ENCODE assay signal across 10 mouse cellular contexts in the genomic region with DNA sequence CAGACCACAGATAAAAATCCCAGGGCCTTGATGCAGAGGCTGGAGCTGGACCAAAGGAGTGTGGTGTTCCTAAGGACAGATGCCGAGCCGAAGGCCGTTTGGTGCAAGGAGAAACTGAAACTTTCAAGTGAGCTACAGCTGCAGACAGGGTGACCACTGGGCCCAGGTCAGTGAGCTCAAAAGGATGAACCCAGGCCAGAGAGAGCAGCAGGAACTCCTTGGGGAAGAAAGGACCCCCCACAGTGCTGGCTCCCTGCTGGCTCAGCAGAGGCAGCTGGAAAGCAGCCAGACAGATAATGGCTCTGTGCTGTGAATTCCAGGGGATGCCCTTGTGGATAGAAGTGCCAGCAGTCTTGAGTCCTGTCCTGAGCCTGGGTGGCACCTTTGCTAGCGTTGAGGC. TPM values are rescaled to one million over a fixed set of nuclear protein-coding genes. Genes with fewer than 3 reads are reported as not detected.
A peak's percentile ranks its signal among the peaks of the same experiment; 100 is the strongest.
DNase-seq lines count a peak whose midpoint lies in the region; ATAC-seq and TF ChIP-seq lines count a peak whose summit lies in the region.
"Had no signal": no experiment of that assay in that cellular context is flagged by ENCODE, and none has a peak within 500 bp of the region (broad histone marks: within the 10 kb centered on the region; RNA-seq: fewer than 3 reads in every experiment).

No protein-coding gene starts in this region.

- 28% methylated on average over 4 of the region's 4 CpGs for WGBS in heart, embryonic 10.5 days
- 38% methylated on average over 4 of the region's 4 CpGs for WGBS in lung, postnatal 0 days
- 60% methylated on average over 4 of the region's 4 CpGs for WGBS in forebrain, embryonic 15.5 days
- WGBS in forebrain, embryonic 16.5 days, result 66% methylated on average over 4 of the region's 4 CpGs

- peak; percentile 96 for DNase-seq in heart, adult 11 months
- DNase-seq in heart, embryonic 10.5 days (ENCODE audit: low spot score), result no peak
- peak; percentile 60 for DNase-seq in Muller cell, postnatal 12 days (ENCODE audit: inconsistent ontology term)
- DNase-seq in heart, postnatal 14 days, result peak; percentile 13 to 22
- DNase-seq in lung, postnatal 0 days (ENCODE audit: low spot score), result peak; percentile 32
- DNase-seq in frontal cortex, postnatal 25 days (ENCODE audit: low spot score in 2 of 2), result no peak

- ATAC-seq in lung, postnatal 0 days, result no peak
- ATAC-seq in forebrain, embryonic 15.5 days (replicated peaks), result no peak
- no peak for ATAC-seq in forebrain, embryonic 16.5 days

- H3K36me3 ChIP-seq in heart, embryonic 10.5 days, result no peaks in the 10 kb centered on the region
- H3K36me3 ChIP-seq in lung, postnatal 0 days (ENCODE audit: insufficient read depth, low read length), result no peaks in the 10 kb centered on the region
- H3K36me3 ChIP-seq in forebrain, embryonic 15.5 days, result no peaks in the 10 kb centered on the region
- no peaks in the 10 kb centered on the region for H3K36me3 ChIP-seq in forebrain, embryonic 16.5 days (ENCODE audit: control insufficient read depth, insufficient read depth)
- H3K36me3 ChIP-seq: hindbrain, embryonic 12.5 days had no signal

- peaks cover 45% of the 10 kb centered on the region for H3K4me1 ChIP-seq in heart, embryonic 10.5 days
- peaks cover 14% of the 10 kb centered on the region for H3K4me1 ChIP-seq in lung, postnatal 0 days (ENCODE audit: insufficient read depth, low read depth, low read length)
- H3K4me1 ChIP-seq in forebrain, embryonic 15.5 days, result peaks cover 22% of the 10 kb centered on the region
- H3K4me1 ChIP-seq in forebrain, embryonic 16.5 days (replicated peaks; ENCODE audit: control insufficient read depth, insufficient read depth, low read length), result peaks cover 22% of the 10 kb centered on the region

- TF ChIP-seq EP300 in lung, postnatal 0 days (IDR thresholded peaks at IDR 0.05), result no peak

- H3K9ac ChIP-seq in lung, postnatal 0 days (replicated peaks; ENCODE audit: low read depth), result no peak overlapping the region
- no peak overlapping the region for H3K9ac ChIP-seq in forebrain, embryonic 15.5 days (replicated peaks)
- no peak overlapping the region for H3K9ac ChIP-seq in forebrain, embryonic 16.5 days (replicated peaks; ENCODE audit: low read depth, low read length)
- H3K9ac ChIP-seq: hindbrain, embryonic 12.5 days; liver, embryonic 14.5 days had no signal

- H3K27ac ChIP-seq in heart, embryonic 10.5 days, result no peak overlapping the region
- no peak overlapping the region for H3K27ac ChIP-seq in lung, postnatal 0 days (ENCODE audit: low read length)
- H3K27ac ChIP-seq in forebrain, embryonic 15.5 days (replicated peaks), result no peak overlapping the region
- H3K27ac ChIP-seq in forebrain, embryonic 16.5 days (ENCODE audit: low read length), result no peak overlapping the region
- H3K27ac ChIP-seq: hindbrain, embryonic 12.5 days; liver, embryonic 14.5 days had no signal

- no peaks in the 10 kb centered on the region for H3K9me3 ChIP-seq in heart, embryonic 10.5 days
- H3K9me3 ChIP-seq in lung, postnatal 0 days (ENCODE audit: low read length), result no peaks in the 10 kb centered on the region
- H3K9me3 ChIP-seq in forebrain, embryonic 15.5 days, result no peaks in the 10 kb centered on the region
- H3K9me3 ChIP-seq in forebrain, embryonic 16.5 days (ENCODE audit: control insufficient read depth, low read length), result no peaks in the 10 kb centered on the region
- H3K9me3 ChIP-seq: hindbrain, embryonic 12.5 days had no signal

- H3K27me3 ChIP-seq in heart, embryonic 10.5 days (ENCODE audit: insufficient read depth, poor library complexity, severe bottlenecking), result peaks cover 46% of the 10 kb centered on the region
- no peaks in the 10 kb centered on the region for H3K27me3 ChIP-seq in lung, postnatal 0 days (replicated peaks; ENCODE audit: insufficient read depth, low read length)
- H3K27me3 ChIP-seq in forebrain, embryonic 15.5 days, result peaks cover 33% of the 10 kb centered on the region
- peaks cover 13% of the 10 kb centered on the region for H3K27me3 ChIP-seq in forebrain, embryonic 16.5 days (replicated peaks; ENCODE audit: control insufficient read depth, insufficient read depth, low read length)

- intact Hi-C loops in heart, postnatal 14 days (cut with DNase I), result loop anchor here (5.0 kb wide), 1 partner anchor 88 kb away; no protein-coding TSS in a partner anchor

- no peak overlapping the region for H3K4me2 ChIP-seq in lung, postnatal 0 days (replicated peaks; ENCODE audit: low read depth, low read length)
- H3K4me2 ChIP-seq in forebrain, embryonic 15.5 days (replicated peaks), result no peak overlapping the region
- H3K4me2 ChIP-seq in forebrain, embryonic 16.5 days (ENCODE audit: low read length), result no peak overlapping the region
- H3K4me2 ChIP-seq: hindbrain, embryonic 12.5 days had no signal

- H3K4me3 ChIP-seq in heart, embryonic 10.5 days, result no peak overlapping the region
- H3K4me3 ChIP-seq in lung, postnatal 0 days (ENCODE audit: low read depth, low read length), result no peak overlapping the region
- no peak overlapping the region for H3K4me3 ChIP-seq in forebrain, embryonic 15.5 days
- no peak overlapping the region for H3K4me3 ChIP-seq in forebrain, embryonic 16.5 days (replicated peaks; ENCODE audit: low read length)
- H3K4me3 ChIP-seq: hindbrain, embryonic 12.5 days had no signal

- no peak for TF ChIP-seq CTCF in lung, postnatal 0 days (IDR thresholded peaks at IDR 0.05)

RNA-seq across cellular contexts. Expression of a gene that starts 3.7 kb away (rescaled TPM):
- 0.76 and 3.7 TPM in 2 replicates for polyA plus RNA-seq in heart, embryonic 10.5 days (2016; fragmentation: Nextera tagmentation; extraction: Ambion mirVana)
- total RNA-seq in heart, postnatal 14 days (2021), result under 1 TPM; 0.38 to 0.56 TPM
- polyA plus RNA-seq in lung, postnatal 0 days (2015; fragmentation: Nextera tagmentation; extraction: Ambion mirVana), result 14.9 and 15.6 TPM in 2 replicates
- 1.3 TPM in 2 replicates for polyA plus RNA-seq in forebrain, embryonic 15.5 days (2015; fragmentation: Nextera tagmentation; extraction: Ambion mirVana)
- 1.1 and 1.3 TPM in 2 replicates for polyA plus RNA-seq in forebrain, embryonic 16.5 days (2015; fragmentation: Nextera tagmentation; extraction: Ambion mirVana)

Comparison
In these comparisons a context has a peak if more than half of its experiments do, and no peak if none do; other contexts are left out.
1. DNase-seq: peak in heart, adult 11 months (single experiment), Muller cell, postnatal 12 days (single experiment), heart, postnatal 14 days (2 of 2) and lung, postnatal 0 days (single experiment); none in heart, embryonic 10.5 days (single experiment) and frontal cortex, postnatal 25 days (0 of 2).